Mouse (Mus musculus) mesoderm, embryonic 11.5 days (tissue): ENCODE results near the gene Ccnl2.
A peak's percentile ranks its signal among the peaks of the same experiment; 100 is the strongest.
"Not testable (repeated sequence)": the region's sequence is repeated elsewhere in the genome, so short reads cannot be mapped to it uniquely, and the experiment has no call there.

ENCODE experiments used
- DNase-seq: peaks from one replicate; pipeline ENCODE4 v3.0.0-alpha.2; 2012; ENCODE audit warnings: low read depth, low spot score

The Ccnl2 gene

DNA sequence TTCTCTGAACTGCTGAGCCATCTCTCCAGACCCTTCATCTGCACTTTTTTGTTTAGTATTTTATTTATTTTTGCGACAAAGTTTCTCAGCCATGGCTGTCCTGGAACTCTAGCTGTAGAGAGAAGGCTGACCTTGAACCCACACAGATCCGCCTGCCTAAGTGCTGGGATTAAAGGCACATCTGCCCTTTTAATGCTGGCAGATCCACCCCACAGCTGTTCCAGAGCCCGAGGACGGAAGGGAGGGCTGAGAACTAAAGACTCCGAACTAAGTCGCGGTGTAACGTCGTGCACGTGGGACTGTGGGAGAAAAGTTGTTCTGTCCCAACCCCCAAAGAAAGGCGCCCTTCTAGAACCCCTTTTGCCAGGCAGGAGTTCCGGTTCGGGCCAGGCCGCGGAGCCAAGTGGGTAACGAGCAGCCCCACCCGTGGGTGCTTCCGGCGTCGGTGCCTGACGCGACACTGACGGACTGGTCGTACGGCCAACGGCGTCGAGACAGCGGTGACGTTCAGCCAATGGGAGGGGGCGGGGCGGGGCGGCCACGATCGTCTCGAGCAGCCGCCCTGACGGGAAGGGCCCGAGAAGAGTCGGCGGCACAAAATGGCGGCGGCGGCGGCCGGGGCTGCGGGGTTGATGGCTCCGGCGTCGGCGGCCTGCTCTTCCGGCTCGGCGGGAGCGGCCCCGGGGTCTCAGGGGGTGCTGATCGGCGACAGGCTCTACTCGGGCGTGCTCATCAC, at the start of gene Ccnl2:
Ccnl2 (plus strand) TSS at position 561 of the 736 bp plus-strand sequence.
- peak; percentile 97 for DNase-seq

- no peak for DNase-seq
These were observed 42.8 kb upstream of the Ccnl2 start for GRCm38 (mm10) chr4:155769496-155769879.

DNA sequence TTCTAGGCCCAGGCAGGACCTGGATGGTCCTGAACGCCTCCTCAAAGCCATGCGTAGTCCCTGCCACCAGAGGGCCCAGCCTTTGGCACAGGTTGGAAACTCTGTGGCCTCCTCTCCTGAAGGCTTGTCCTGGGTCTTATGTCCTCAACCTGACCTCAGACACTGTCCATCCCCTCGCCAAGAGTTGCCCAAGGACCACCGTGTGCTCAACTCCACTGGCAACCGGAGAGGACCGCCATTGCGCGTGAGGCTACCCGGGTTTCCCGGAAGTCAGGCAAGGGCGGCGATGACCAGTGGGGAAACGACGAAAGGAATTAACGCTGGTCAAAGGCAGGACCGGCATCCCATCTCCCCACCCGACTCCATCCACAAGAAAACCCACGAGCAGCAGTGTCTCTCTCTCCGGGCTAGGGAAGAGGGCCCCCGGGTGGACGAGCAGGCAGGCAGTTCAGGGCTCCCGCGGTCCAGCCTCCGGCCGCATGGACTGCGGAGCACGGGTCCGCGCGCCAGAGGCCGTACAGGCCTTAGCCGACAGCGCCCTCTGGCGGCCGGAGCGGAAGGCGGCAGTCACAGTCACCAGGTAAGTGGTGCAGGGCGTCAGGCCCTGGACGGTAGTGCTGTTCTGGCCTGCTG, 42.3 kb upstream of the Ccnl2 start:
- peak; percentile 92 for DNase-seq

DNA sequence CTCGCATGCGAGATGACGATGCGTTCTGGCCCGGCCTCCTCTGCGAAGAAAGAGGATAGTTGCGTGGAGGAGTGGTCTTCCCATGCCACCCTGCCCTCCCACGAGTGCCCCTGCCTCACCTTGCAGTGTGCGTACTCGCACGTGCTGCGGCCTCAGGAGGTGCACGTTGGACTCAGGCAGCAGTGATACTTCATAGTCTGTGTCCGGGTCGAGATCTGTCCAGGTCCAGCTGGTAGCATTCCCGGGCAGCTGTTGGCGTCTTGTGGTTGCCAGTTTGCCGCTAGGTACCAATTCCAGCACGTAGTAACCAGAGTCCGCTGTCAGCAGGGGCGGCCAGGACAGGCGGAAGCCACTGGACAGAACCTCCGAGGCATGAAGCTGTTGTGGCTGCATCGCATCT, 41.7 kb upstream of the Ccnl2 start:
- DNase-seq, result no peak

- no peak for DNase-seq
These were observed 40.6 kb upstream of the Ccnl2 start for GRCm38 (mm10) chr4:155771706-155772105.

DNA sequence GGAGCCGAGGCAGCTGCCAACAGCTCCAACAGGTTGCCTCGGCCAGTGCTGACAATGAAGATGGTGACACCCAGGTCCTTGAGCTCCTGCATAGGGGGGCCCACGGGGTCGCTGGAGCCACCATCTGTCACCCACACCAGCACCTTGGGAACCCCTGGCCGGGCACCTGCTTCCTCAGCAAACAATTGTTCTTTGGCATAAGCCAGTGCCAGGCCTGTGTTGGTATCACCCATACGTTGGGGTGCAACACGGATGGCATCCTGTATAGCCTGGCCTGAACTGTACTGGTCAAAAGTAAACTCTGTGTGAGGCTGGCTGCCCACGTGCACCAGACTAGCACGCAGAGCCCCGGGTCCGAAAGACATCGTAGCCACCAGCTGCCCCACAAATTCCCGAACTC, 39.5 kb upstream of the Ccnl2 start:
- no peak for DNase-seq

DNA sequence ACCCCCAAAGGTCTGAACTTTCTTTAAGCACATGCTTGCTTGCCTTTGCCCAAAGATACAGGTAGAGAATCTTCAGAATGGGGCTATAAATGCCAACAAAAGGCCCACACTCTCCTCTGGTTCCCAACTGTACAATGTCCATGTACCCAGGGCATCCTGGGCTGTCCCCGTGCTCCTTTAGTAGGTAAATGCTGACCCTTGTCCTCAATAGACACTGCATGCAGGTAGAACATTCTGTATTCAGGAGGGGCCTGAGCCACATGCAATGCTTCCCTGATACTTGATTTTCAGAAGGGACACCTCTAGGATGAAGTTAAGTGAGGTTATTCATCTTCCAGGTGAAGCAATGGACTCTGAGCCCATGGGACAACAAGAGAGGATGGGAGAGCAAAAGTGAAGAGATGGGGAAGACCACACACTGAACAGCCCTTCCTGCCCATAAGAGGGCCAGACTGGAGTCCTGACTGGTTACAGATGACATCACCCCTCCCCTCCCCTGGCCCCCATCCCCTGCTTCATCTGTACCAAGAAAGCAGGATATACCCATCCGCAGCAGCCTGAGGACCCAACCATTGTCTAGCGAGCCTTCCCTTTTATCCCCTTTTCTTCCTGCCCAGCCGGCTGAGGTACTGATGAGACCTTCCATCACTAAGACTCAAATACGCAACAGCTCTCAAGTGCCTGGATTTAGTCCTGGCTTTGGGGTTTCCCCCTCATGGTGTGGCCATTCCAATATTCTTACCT, 38.8 kb upstream of the Ccnl2 start:
- DNase-seq, result no peak

- peak; percentile 89 for DNase-seq
These were observed 38.0 kb upstream of the Ccnl2 start, which contains the start of gene Vwa1 for GRCm38 (mm10) chr4:155774280-155774754. Vwa1 (minus strand) TSS chr4:155774698.

DNA sequence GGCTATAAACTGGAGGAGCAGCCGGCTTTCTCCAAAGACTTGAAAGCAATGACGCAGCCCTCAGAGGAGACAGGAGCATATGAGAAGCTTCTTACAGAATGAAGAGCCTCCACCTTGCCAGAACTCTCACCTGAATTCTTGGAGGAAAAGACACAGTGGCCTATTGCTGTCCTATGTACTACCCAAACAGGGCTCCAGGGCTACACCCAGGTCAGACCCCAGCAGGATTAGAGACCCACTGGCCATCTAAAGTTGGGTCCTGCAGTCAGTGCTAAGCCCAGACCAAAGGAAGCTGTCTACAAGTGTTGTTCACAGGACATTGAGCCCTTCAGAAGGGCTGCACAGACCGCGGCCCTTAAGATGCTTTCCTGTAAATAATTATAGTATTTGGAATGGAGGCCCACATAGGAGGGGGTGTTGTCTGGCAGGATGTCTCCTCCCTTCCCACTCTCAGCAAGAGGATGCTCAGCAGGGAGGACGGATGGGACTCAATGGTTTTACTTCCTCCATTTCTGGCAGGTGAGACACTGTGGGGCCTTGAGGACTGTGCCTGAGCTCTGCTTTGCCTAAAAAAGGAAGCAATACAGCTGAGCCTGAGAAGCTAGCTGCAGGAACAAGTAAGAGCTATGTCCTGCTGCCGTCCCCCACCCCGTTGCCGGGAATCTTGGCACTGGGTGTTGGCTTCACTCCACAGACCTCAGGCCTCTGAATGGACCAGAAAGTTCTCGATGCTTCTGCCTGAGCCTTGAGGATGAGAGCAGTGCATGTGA, 37.1 kb upstream of the Ccnl2 start:
- no peak for DNase-seq

DNA sequence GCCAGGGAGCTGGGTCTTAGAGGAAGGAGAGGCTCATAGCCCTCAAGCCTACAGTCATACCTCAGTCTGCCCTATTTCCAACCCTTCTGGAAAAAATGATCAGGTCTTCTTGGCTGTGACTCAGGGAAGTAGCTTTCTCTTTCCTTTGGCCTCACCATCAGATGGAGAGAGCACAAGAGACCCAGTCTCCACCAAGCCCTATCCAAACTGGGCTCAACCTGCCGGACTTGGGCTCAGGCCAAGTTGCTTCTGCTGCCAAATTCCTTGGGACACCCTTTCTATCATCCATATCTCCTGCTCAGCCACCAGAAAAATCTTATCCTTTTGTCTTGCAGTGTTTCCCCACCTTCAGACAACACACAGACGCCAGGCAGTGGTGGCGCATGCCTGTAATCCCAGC, 36.4 kb upstream of the Ccnl2 start:
- DNase-seq, result no peak

DNA sequence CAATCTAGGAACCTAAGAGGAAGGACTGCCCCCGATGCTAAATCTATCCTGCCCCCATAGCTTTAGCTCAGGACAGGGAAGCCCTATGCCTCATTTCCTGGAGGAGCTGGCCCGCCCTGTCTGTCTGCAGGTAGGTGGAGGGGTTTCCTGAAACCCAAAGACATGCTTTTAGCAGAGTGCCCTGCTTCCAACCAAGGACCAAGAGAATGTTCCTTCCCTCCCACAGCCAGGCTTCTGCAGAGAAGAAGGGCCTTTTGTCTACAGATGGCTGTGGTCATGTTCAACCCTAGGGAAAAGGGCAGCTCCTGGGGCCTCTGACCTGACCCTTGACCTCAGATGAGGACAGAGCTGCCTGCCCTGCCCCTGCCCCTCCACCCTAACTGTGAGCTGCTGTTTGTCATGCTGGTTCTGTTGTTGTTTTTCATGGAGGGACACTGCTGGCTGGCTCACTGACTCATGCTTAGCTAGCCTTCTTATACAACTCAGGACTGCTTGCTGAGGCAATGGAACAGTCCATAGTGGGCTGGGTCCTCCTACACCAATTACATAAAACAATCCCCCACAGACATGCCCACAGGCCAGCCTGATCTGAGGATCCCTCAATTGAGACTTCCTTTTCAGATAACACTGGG, 35.5 kb upstream of the Ccnl2 start:
- no peak for DNase-seq

DNA sequence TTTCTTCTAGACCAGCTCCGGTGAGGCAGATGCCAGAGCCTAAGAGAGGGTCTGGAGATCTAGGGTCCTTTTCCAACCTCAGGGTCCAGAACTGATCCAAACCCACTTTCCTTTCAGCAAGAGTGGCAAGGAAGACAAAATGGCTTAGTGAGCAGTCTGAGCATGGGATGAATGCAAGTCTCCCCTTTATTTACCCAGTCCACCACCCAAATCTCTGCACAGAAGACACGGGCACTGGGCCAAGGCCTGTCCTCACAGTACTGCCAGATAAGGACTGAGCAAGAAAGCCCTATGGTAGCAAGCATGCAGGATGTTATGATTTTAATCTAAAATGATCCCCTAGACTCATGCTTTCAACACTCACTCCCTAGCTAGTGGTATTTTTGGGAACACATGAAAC, 34.5 kb upstream of the Ccnl2 start:
- DNase-seq, result no peak

GRCm38 (mm10) chr4:155779498-155779897, 32.8 kb upstream of the Ccnl2 start:
- DNase-seq, result no peak

DNA sequence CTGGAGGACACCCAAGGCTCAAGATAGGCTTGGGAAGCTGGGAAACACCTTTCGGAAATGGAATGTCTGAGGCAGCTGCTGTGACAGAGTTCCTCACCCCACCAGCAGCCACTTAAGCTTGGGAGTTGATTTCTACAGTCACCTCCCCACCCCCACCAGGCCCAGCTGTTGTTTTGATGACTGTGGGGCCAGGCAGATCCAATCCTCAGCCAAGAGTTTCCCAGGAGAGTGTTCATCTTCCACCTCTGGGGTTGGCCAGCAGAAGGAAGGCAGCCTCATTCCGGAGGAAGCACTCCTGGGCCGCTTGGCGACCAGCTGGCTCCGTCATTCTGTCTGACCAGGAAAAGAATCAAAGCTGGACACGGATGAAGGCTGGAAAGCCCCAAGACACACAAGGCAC, 31.4 kb upstream of the Ccnl2 start:
- peak; percentile 65 for DNase-seq

DNA sequence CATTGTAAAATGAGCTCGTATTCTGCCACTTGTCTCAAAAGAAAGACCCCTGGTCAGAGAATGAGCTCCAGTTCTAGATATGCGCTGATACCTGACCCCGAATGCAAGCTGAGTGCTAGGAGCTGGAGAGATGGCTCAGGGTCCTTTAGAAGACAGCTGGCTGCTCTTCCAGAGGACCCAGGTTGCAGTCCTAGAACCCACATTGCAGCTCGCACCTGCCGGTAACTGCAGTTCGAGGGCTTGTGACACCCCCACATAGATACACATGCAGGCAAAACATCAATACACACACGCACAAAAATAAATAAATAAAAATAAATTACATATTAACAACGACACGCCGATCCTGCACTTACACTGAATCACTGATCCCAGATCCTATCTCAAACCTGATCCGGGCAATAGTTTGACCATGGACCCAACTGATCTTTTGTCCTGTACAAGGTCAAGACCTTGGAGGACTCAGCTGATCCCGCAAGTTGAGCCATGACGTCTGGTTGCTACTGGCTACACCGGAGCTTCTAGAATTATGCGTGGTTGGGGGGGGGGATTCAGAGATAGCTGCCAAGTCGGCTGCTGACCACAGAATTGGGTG, 28.7 kb upstream of the Ccnl2 start:
- no peak for DNase-seq

DNA sequence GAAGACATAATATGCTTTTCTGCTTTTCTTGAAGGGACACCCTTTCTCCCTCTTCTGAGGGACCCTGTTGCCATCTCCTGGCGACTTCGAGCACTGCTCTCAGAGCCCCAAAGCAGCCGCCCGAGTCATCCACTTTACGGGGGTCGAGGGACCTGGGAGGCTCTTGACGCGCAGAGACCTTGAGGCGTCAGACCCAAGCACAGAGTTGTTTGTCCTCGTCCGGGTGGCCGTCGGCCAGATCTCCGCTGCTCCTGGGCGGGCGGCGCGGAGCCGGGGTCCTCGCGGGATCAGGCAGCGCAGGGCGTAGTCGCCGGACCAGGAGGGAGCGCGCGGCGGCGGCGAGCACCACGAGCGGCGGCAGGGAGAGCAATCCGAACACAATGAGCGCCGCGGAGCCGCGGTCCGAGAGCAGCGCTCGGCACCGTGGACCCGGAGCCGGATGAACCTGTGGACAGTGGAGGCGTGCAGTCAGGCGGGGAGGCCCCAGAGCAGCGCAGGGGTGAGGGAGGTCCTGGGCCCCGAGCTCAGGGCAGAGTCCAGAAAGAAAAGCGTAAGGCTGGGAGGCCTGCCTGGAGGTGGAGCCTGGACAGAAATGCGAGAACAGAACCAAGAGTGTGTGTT, 28.1 kb upstream of the Ccnl2 start:
- peak; percentile 81 for DNase-seq

DNA sequence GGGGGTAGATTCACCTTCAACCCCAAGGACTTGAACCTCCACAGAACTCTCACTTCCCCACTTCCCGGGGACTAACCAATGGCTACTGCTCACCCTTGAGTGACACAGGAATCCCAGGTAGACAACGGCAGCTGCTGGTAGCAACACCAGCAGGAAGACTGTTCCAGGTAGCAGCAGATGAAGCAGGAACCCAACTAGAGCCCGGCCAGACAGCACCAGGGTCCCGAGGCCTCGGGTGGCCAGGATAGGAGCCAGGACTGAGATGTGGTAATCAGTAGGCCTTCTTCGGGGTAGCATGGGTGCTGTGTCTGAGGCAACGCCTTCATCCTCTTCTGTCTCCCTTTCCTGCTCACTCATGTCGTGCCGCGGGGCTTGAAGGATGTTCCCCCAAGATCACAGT, 27.0 kb upstream of the Ccnl2 start:
- DNase-seq, result no peak

DNA sequence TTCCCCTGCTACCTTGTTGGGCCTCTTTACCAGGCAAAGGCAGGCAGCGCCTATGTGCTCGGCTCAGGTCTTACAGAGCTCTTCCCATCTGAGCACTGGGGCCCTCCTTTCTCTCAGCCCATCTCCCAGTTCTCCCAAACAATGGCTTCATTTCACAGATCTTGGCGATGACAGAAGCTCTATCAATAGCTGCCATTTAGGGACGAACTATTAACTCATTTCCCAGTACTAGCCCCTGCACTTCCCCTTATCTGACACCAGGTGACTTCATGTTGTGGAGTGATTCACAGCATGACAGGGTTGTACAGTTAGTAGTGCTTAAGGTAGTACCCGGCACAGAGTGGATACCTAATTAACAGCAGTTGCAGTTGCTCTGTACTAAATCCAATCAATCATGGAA, 26.5 kb upstream of the Ccnl2 start, which contains the start of gene Tmem88b:
Tmem88b (minus strand) TSS at position 56 of the 400 bp plus-strand sequence.
- DNase-seq, result no peak

DNA sequence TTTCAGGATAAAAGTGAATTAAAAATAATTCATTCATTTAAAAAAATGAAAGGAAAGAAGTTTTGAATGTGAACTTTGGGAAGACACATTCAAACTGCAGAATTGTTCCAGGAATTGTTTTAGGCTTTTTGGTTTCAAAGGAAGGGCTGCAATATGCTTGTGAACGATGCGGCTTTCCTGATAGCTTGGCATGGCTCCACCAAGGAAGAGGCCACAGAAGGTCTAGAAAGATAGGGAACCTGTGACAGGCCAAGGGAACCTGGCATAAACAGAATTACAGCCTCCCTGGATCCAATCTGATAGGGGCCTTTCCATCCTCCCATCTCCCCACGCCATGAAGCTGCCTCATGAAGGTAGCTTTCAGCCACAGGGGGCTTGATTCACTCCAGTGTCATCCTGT, 24.0 kb upstream of the Ccnl2 start:
- DNase-seq, result no peak

DNA sequence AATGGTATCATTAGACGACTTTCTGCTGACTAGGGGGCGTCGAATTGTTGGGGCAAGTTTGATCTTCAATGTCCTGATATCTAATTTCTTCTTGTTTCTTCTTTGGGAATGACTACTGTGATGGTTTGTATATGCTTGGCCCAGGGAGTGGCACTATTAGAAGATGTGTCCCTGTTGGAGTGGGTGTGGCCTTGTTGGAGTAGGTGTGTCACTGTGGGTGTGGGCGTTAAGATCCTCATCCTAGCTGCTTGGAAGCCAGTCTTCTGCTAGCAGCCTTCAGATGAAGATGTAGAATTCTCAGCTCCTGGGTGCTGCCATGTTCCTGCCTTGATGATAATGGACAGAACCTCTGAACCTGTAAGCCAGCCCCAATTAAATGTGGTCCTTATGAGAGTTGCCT, 23.5 kb upstream of the Ccnl2 start:
- DNase-seq, result not testable (repeated sequence)
